Mouse (Mus musculus) intestine, postnatal 0 days (tissue): Measurements from ENCODE around the gene Pigg. TPM values are rescaled to one million over a fixed set of nuclear protein-coding genes. Genes with fewer than 3 reads are reported as not detected.
A peak's percentile ranks its signal among the peaks of the same experiment; 100 is the strongest.
"Not testable (repeated sequence)": the region's sequence is repeated elsewhere in the genome, so short reads cannot be mapped to it uniquely, and the experiment has no call there.

Experiments
- ATAC-seq: fragments of 200-750 bp; cut with Nextera tagmentation; 2 replicates; pipeline ENCODE4 v1.8.0; 2017; ENCODE audit warnings: mild to moderate bottlenecking, moderate TSS enrichment, moderate library complexity
- H3K27ac ChIP-seq: fragments of 300-500 bp; sonication (generic); 2 replicates; pipeline ENCODE4 v1.5.1; 2014; ENCODE audit warnings: mild to moderate bottlenecking, low read depth, low read length, moderate library complexity
- H3K27me3 ChIP-seq: fragments of 300-500 bp; sonication (generic); replicated peaks from 2 replicates; pipeline ENCODE4 v1.6.1; 2014; ENCODE audit warnings: low read length, mixed read lengths; ENCODE audit not compliant: control insufficient read depth, insufficient read depth
- H3K36me3 ChIP-seq: fragments of 300-500 bp; sonication (generic); 2 replicates; pipeline ENCODE4 v1.6.1; 2014; ENCODE audit warnings: mild to moderate bottlenecking, moderate library complexity; ENCODE audit not compliant: control insufficient read depth, insufficient read depth
- H3K4me1 ChIP-seq: fragments of 300-500 bp; sonication (generic); replicated peaks from 2 replicates; pipeline ENCODE4 v1.6.1; 2014; ENCODE audit warnings: antibody characterized with exemption, low read length, mixed read lengths; ENCODE audit not compliant: control insufficient read depth, insufficient read depth
- H3K4me2 ChIP-seq: fragments of 300-500 bp; sonication (generic); replicated peaks from 2 replicates; pipeline ENCODE4 v1.6.1; 2014; ENCODE audit warnings: low read depth, mild to moderate bottlenecking, moderate library complexity
- H3K4me3 ChIP-seq: fragments of 300-500 bp; sonication (generic); 2 replicates; pipeline ENCODE4 v1.5.1; 2014; ENCODE audit warnings: low read depth, low read length
- H3K9ac ChIP-seq: fragments of 300-500 bp; sonication (generic); 2 replicates; pipeline ENCODE4 v1.6.1; 2014; ENCODE audit warnings: mild to moderate bottlenecking, low read depth, low read length
- H3K9me3 ChIP-seq: fragments of 300-500 bp; sonication (generic); 2 replicates; pipeline ENCODE4 v1.6.1; 2016; ENCODE audit warnings: mixed run types; ENCODE audit not compliant: control insufficient read depth
- CTCF ChIP-seq: sonication (generic); IDR thresholded peaks from 2 replicates; pipeline ENCODE4 v1.5.1; 2016; ENCODE audit warnings: low read depth, mild to moderate bottlenecking, control low read depth, antibody characterized with exemption, moderate library complexity
- WGBS: fragments of 180-500 bp; shearing (Covaris S2); extraction: QIAGEN DNeasy Blood & Tissue Kit; methylation state at CpG from one replicate; pipeline ENCODE4 v1.1.7; 2014; 5-methylcytosine and 5-hydroxymethylcytosine counted together
- polyA plus RNA-seq: library from polyadenylated mRNA; unstranded; fragments of >200 nt; fragmentation: Nextera tagmentation; extraction: Ambion mirVana; gene quantifications from 2 replicates; pipeline ENCODE4 v1.2.1, GENCODE M21; 2015

Pigg gene
- polyA plus RNA-seq, 1 experiment from 2014 or later: 3.1 TPM

- ATAC-seq: peak; percentile 46
- Histone ChIP-seq H3K4me2 (peak overlapping the region; percentile 88), H3K4me3 (peak overlapping the region; percentile 95), H3K9me3 (no peaks in the 10 kb centered on the region), H3K9ac (peak overlapping the region; percentile 97), H3K4me1 (0 out of 2 replicates have a peak, but pooled peaks cover 4% of the 10 kb centered on the region), H3K36me3 (no peaks in the 10 kb centered on the region), H3K27me3 (no peaks in the 10 kb centered on the region), H3K27ac (peak overlapping the region; percentile 94)
- TF ChIP-seq CTCF: peak; percentile 7; the same call in 1 of the 2 replicates
- under 1% methylated on average over 44 of the region's 44 CpGs for WGBS
These were observed 43.2 kb upstream of the Pigg start for GRCm38 (mm10) chr5:108269063-108269810.

GRCm38 (mm10) chr5:108269811-108270151 lies 42.6 kb upstream of the Pigg start:
- peak overlapping the region; percentile 88 for H3K4me2 ChIP-seq
- peak overlapping the region; percentile 97 for H3K9ac ChIP-seq
- H3K27ac ChIP-seq: peak overlapping the region; percentile 94; the same call in 1 of the 2 replicates
- H3K4me3 ChIP-seq: peak overlapping the region; percentile 95
- no peaks in the 10 kb centered on the region for H3K9me3 ChIP-seq
- H3K4me1 ChIP-seq: 0 out of 2 replicates have a peak, but pooled peaks cover 4% of the 10 kb centered on the region
- no peak for TF ChIP-seq CTCF
- ATAC-seq: no peak
- 1% methylated on average over 7 of the region's 7 CpGs for WGBS
- no peaks in the 10 kb centered on the region for H3K36me3 ChIP-seq
- no peaks in the 10 kb centered on the region for H3K27me3 ChIP-seq

- Histone ChIP-seq H3K36me3 (no peaks in the 10 kb centered on the region), H3K4me3 (peak overlapping the region; percentile 95), H3K4me1 (0 out of 2 replicates have a peak, but pooled peaks cover 4% of the 10 kb centered on the region), H3K4me2 (peak overlapping the region; percentile 88), H3K9me3 (no peaks in the 10 kb centered on the region), H3K27ac (no peak overlapping the region), H3K27me3 (no peaks in the 10 kb centered on the region), H3K9ac (0 out of 2 replicates have a peak overlapping the region, but pooled peaks have one; percentile 19)
- TF ChIP-seq CTCF: no peak
- 18% methylated on average over 9 of the region's 9 CpGs for whole genome bisulfite sequencing
- no peak for ATAC-seq
These were observed 42.0 kb upstream of the Pigg start for GRCm38 (mm10) chr5:108270415-108270814.

GRCm38 (mm10) chr5:108271345-108271744 lies 41.1 kb upstream of the Pigg start:
- H3K4me2 ChIP-seq: peak overlapping the region; percentile 88; the same call in 1 of the 2 replicates
- H3K27ac ChIP-seq, H3K36me3 ChIP-seq, H3K4me1 ChIP-seq, H3K9ac ChIP-seq, H3K27me3 ChIP-seq, H3K4me3 ChIP-seq, H3K9me3 ChIP-seq, ATAC-seq: not testable (repeated sequence)
- 85% methylated on average over 6 of the region's 6 CpGs for WGBS

GRCm38 (mm10) chr5:108286957-108287356 lies 25.5 kb upstream of the Pigg start:
- H3K9me3 ChIP-seq: no peaks in the 10 kb centered on the region
- H3K27ac ChIP-seq: no peak overlapping the region
- H3K4me3 ChIP-seq: no peak overlapping the region
- WGBS: 32% methylated on average over 2 of the region's 2 CpGs
- no peak overlapping the region for H3K9ac ChIP-seq
- no peak overlapping the region for H3K4me2 ChIP-seq
- H3K36me3 ChIP-seq: no peaks in the 10 kb centered on the region
- no peaks in the 10 kb centered on the region for H3K27me3 ChIP-seq
- no peak for TF ChIP-seq CTCF
- H3K4me1 ChIP-seq: no peaks in the 10 kb centered on the region
- peak; percentile 25; the same call in 1 of the 2 replicates for ATAC-seq

GRCm38 (mm10) chr5:108301567-108301966 lies 10.8 kb upstream of the Pigg start:
- Histone ChIP-seq H3K27ac (no peak overlapping the region), H3K4me3 (no peak overlapping the region), H3K4me2 (no peak overlapping the region), H3K27me3 (no peaks in the 10 kb centered on the region), H3K36me3 (no peaks in the 10 kb centered on the region), H3K4me1 (no peaks in the 10 kb centered on the region), H3K9ac (no peak overlapping the region), H3K9me3 (no peaks in the 10 kb centered on the region)
- ATAC-seq: no peak
- WGBS: 68% methylated on average over 3 of the region's 3 CpGs
- no peak for TF ChIP-seq CTCF
